Mouse (Mus musculus) testis, adult 2 months (tissue): ENCODE data around the gene Resp18. TPM values are rescaled to one million over a fixed set of nuclear protein-coding genes. Genes with fewer than 3 reads are reported as not detected.
"Not testable (repeated sequence)": the region's sequence is repeated elsewhere in the genome, so short reads cannot be mapped to it uniquely, and the experiment has no call there.

Source experiments
- H3K27ac ChIP-seq: fragments of 200-500 bp; 2 replicates; pipeline ENCODE4 v1.5.1; 2012; ENCODE audit warnings: low read depth, low read length; ENCODE audit not compliant: control insufficient read depth, insufficient read depth
- H3K27me3 ChIP-seq: fragments of 200-500 bp; 2 replicates; pipeline ENCODE4 v1.6.1; 2012; ENCODE audit warnings: mild to moderate bottlenecking, low read length, moderate library complexity; ENCODE audit not compliant: control insufficient read depth, insufficient read depth
- H3K36me3 ChIP-seq: fragments of 200-500 bp; 2 replicates; pipeline ENCODE4 v1.6.1; 2012; ENCODE audit warnings: mild to moderate bottlenecking, low read length; ENCODE audit not compliant: control insufficient read depth, insufficient read depth
- H3K4me1 ChIP-seq: fragments of 200-500 bp; 2 replicates; pipeline ENCODE4 v1.6.1; 2012; ENCODE audit warnings: low read length; ENCODE audit not compliant: control insufficient read depth, insufficient read depth
- H3K4me3 ChIP-seq: fragments of 200-500 bp; 2 replicates; pipeline ENCODE4 v1.5.1; 2012; ENCODE audit warnings: low read depth, mild to moderate bottlenecking, low read length, moderate library complexity, mixed read lengths; ENCODE audit not compliant: control insufficient read depth
- CTCF ChIP-seq: fragments of 200-500 bp; IDR thresholded peaks from 2 replicates; pipeline ENCODE4 v1.5.1; 2012; ENCODE audit warnings: low read depth, mild to moderate bottlenecking, inconsistent platforms, low read length, moderate library complexity; ENCODE audit not compliant: control insufficient read depth, insufficient read depth, insufficient replicate concordance
- POLR2A ChIP-seq: fragments of 200-500 bp; IDR thresholded peaks from 2 replicates; pipeline ENCODE4 v1.6.1; 2012; ENCODE audit warnings: low read depth, mild to moderate bottlenecking, inconsistent platforms, low read length, moderate library complexity; ENCODE audit not compliant: control insufficient read depth
- polyA plus RNA-seq: library from polyadenylated mRNA; depleted of rRNA; stranded (reverse); fragments of >200 nt; gene quantifications from 2 replicates; pipeline ENCODE4 v1.2.3, GENCODE M21; 2012

Gene Resp18
- polyA plus RNA-seq, 1 experiment: 0.20 TPM

- H3K27me3 ChIP-seq: no peaks in the 10 kb centered on the region
- H3K27ac ChIP-seq: no peak overlapping the region
These were observed 33.4 kb downstream of the Resp18 start for GRCm38 (mm10) chr1:75244836-75245235.

GRCm38 (mm10) chr1:75244175-75244826 is 33.9 kb downstream of the Resp18 start:
- H3K36me3 ChIP-seq: peaks cover 2% of the 10 kb centered on the region; the same call in 1 of the 2 replicates
- no peak overlapping the region for H3K27ac ChIP-seq
- no peaks in the 10 kb centered on the region for H3K4me1 ChIP-seq
- H3K27me3 ChIP-seq: no peaks in the 10 kb centered on the region
- no peak overlapping the region for H3K4me3 ChIP-seq
- TF ChIP-seq POLR2A (no peak), CTCF (no peak)

More at GRCm38 (mm10) chr1:75244836-75245235, 33.4 kb downstream of the Resp18 start:
- Histone ChIP-seq H3K4me1 (no peaks in the 10 kb centered on the region), H3K4me3 (no peak overlapping the region), H3K36me3 (peaks cover 2% of the 10 kb centered on the region; the same call in 1 of the 2 replicates)
- TF ChIP-seq POLR2A: no peak
- no peak for TF ChIP-seq CTCF

- Histone ChIP-seq H3K27ac (no peak overlapping the region), H3K4me1 (no peaks in the 10 kb centered on the region)
- TF ChIP-seq CTCF (no peak), POLR2A (no peak)
These were observed 34.8 kb downstream of the Resp18 start for GRCm38 (mm10) chr1:75243411-75243810.

GRCm38 (mm10) chr1:75239591-75239990 is 38.6 kb downstream of the Resp18 start:
- no peak overlapping the region for H3K4me3 ChIP-seq
- H3K36me3 ChIP-seq: peaks cover 2% of the 10 kb centered on the region
- TF ChIP-seq CTCF (no peak), POLR2A (no peak)
- no peaks in the 10 kb centered on the region for H3K4me1 ChIP-seq
- H3K27ac ChIP-seq: no peak overlapping the region
- H3K27me3 ChIP-seq: no peaks in the 10 kb centered on the region

More at GRCm38 (mm10) chr1:75243411-75243810, 34.8 kb downstream of the Resp18 start:
- peaks cover 2% of the 10 kb centered on the region; the same call in 1 of the 2 replicates for H3K36me3 ChIP-seq
- H3K4me3 ChIP-seq: no peak overlapping the region
- H3K27me3 ChIP-seq: no peaks in the 10 kb centered on the region

- H3K36me3 ChIP-seq: peaks cover 2% of the 10 kb centered on the region
- TF ChIP-seq CTCF: no peak
- TF ChIP-seq POLR2A: peak; percentile 89
- H3K27ac ChIP-seq: peak within 1 kb of the TSS; percentile 91
- no peaks in the 10 kb centered on the region for H3K4me1 ChIP-seq
- peak within 1 kb of the TSS; percentile 91 for H3K4me3 ChIP-seq
- no peaks in the 10 kb centered on the region for H3K27me3 ChIP-seq
These were observed 41.8 kb downstream of the Resp18 start, which contains the start of gene Dnajb2 for GRCm38 (mm10) chr1:75236117-75237050. TSS of gene Dnajb2 (plus strand) at chr1:75236406.

DNA sequence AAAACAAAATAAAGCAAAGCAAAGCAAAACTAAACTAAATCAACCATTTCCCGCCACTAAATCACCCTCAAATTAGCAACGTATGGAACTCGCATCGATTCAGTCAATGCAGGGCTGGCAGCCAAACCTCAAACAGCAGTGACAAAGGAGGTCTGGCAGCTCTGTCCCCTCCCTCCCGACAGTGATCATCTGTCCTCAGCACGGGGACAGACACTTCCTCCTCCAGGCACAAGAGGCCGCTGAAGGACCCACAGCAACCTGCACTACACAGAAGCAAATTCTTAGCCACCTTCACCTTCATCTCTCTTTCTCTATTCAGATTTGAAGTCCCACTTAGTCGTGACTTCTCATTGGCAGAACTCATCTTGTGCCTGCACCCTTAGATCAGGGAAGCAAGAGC is 43.6 kb downstream of the Resp18 start:
- H3K4me3 ChIP-seq: peak overlapping the region; percentile 81
- no peak overlapping the region for H3K27ac ChIP-seq
- TF ChIP-seq POLR2A (no peak; the same call in 1 of the 2 replicates), CTCF (no peak)
- H3K36me3 ChIP-seq: no peaks in the 10 kb centered on the region; the same call in 1 of the 2 replicates
- H3K27me3 ChIP-seq: no peaks in the 10 kb centered on the region
- no peaks in the 10 kb centered on the region for H3K4me1 ChIP-seq

GRCm38 (mm10) chr1:75232489-75232888 is 45.7 kb downstream of the Resp18 start:
- H3K27me3 ChIP-seq, H3K36me3 ChIP-seq, H3K4me1 ChIP-seq, H3K27ac ChIP-seq: not testable (repeated sequence)
- peak overlapping the region; percentile 14; the same call in 1 of the 2 replicates for H3K4me3 ChIP-seq
